8 mouse cellular contexts compared by ENCODE assay signal in the genomic region with DNA sequence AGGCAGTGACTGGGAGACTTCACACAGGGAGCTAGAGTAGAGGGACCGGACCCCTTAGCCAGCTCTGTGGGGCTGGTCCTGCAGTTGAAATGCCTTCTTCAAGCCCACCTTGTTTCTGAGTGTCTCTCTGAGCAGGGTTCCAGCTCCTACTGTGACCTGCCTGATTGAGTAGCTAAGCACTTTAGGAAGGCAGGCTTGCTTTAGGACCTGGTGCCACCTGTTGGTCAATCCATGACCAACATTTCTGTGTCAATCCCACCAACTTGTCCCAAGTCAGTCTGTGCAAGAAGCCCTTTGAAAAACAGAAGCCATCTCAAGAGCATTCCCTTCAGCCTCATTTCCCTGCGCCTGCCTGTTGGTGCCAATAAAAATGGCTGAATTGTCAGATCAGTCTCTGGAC.
DNase-seq lines count a peak whose midpoint lies in the region.

No protein-coding gene starts in this region.

- intact Hi-C loops in gastrocnemius, postnatal 14 days (cut with DNase I; ENCODE audit: low total_unique reads), result loop anchor here (5.0 kb wide), 1 partner anchor 552 kb away; no protein-coding TSS in a partner anchor

- DNase-seq in gastrocnemius, adult 18-20 months (ENCODE audit: low spot score), result peak; percentile 11
- DNase-seq in gastrocnemius, adult 8-10 months (ENCODE audit: low spot score in 2 of 2), result no peak
- DNase-seq in 416B (ENCODE audit: low read depth), result peak; percentile 57
- DNase-seq in adrenal gland, postnatal 25 days, result peak; percentile 33
- peak; percentile 15 for DNase-seq in gastrocnemius, postnatal 14 days
- peak; percentile 69 to 75 for DNase-seq in kidney, postnatal 4 days
- DNase-seq in lung, postnatal 36 days, result peak; percentile 72
- peak; percentile 23 to 34 for DNase-seq in urinary bladder, postnatal 36 days (ENCODE audit: low spot score in 2 of 2)

Comparison
In these comparisons a context has a peak if more than half of its experiments do, and no peak if none do; other contexts are left out.
1. DNase-seq: peak in gastrocnemius, adult 18-20 months (single experiment), 416B (single experiment), adrenal gland, postnatal 25 days (single experiment), gastrocnemius, postnatal 14 days (single experiment), kidney, postnatal 4 days (2 of 2), lung, postnatal 36 days (single experiment) and urinary bladder, postnatal 36 days (2 of 2); none in gastrocnemius, adult 8-10 months (0 of 2).